Mouse (Mus musculus) adrenal gland, postnatal 14 days (tissue): ENCODE data around the gene Rasgrf2. TPM values are rescaled to one million over a fixed set of nuclear protein-coding genes. Genes with fewer than 3 reads are reported as not detected.
A peak's percentile ranks its signal among the peaks of the same experiment; 100 is the strongest.

ENCODE experiments used
- DNase-seq: peaks from one replicate; pipeline ENCODE4 v3.0.0; 2021; ENCODE audit warnings: mixed read lengths
- total RNA-seq: library from RNA; stranded (reverse); gene quantifications from 2 replicates; pipeline ENCODE4 v1.2.3, GENCODE M21; 2021

Gene Rasgrf2
- total RNA-seq, 1 experiment from 2014 or later = 1.3 TPM

DNA sequence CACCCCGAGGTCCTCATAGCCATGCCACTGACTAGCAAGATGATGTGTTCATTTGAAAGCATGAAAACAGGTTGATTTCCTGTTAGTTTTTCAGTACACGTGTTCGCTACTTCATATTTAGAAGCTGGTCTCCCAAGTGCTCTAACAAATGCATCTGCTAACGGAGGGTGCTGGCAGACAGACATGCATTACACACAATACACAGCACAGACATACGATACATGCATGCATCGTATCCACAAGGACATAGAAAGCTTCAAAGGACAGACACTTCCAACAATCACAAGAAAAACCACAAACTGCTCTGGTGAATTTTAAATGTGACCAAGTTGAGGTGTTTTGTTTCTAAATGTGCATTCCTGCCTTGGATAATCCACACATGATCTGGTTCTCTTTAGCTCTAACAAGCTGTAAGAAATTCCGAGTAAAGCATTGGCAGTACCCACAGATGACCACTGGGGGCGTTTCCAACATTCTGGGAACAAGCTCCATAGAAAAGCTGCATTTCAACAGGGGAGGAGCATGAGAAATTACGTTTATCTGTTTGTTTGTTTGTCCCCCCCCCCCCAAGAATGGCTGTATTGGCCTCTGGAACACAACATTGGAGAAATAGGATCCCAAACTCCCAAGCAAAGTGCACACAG is 249.5 kb downstream of the Rasgrf2 start:
- DNase-seq = peak; percentile 56

GRCm38 (mm10) chr13:91880256-91880655 is 251.2 kb downstream of the Rasgrf2 start:
- no peak for DNase-seq

DNA sequence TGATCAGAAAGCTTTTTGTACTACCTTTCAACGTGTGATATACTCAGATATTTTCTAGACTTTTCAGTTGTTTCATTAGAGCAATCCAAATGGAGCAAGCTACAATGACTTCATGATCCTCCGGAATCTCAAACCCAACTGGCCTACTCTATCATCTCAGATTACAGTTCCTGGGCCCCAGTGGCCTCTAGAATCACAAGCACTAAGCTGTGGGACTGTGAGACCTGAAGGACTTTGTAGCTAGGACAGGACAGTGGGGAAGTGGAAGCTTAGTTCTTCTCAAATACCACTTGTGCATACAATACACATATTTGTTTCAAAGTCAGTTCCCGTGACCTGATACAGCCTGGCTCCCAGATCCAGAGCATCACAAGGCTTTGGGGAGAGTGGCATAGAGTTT is 253.5 kb downstream of the Rasgrf2 start:
- no peak for DNase-seq

- DNase-seq = no peak
These were observed 254.1 kb downstream of the Rasgrf2 start for GRCm38 (mm10) chr13:91877350-91877749.

DNA sequence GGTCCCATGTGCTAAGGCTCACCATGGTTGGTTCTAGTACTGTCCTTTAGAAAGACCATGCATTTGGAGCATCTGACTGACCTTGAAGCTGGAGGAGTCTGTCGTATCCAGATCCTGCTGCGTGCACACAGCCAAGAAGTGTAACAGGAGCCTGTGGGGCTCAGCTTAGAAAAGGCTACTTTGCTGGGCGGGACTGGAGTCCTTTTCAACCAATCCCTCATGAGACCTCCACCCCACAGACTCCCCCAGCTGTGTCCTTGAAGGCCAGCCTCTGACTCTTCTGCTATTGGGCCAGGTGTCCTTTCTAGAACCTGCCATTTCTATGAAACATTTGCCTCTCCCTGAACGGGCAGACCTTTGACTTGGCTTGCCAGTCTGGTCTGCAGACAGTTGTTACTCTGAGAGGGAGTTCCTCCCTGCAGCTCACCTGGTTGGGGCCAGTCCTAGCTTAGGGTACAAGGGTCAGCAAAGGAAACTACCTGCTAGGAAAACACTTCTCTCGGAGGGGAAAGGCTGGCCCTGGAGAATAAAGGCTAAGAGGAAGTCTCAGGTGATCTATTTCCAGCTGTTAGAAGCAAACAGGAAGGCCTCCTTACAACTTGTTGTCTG is 254.6 kb downstream of the Rasgrf2 start, which contains the start of gene Ckmt2:
Gene Ckmt2 (minus strand): TSS at position 145 of the 609 bp plus-strand sequence.
- no peak for DNase-seq

DNA sequence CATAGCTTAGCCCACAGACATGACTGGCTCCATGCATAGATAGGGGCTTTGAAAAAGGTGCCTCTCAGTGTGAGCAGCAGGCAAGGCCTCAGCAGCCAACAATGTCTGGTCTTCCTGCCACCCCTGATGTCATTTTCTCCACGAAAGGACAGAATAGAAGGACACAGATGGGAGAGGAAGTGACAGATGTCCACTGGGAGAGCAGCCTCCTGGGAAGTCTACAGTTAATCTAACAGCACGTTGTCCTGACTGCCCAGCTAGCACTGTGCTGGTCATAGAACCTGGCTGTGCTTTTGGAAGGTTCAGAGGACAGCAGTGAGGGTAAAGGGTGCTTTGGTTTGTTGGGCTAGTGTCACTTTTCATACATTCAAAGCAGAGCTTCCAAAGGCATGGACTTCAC is 255.9 kb downstream of the Rasgrf2 start:
- no peak for DNase-seq

DNA sequence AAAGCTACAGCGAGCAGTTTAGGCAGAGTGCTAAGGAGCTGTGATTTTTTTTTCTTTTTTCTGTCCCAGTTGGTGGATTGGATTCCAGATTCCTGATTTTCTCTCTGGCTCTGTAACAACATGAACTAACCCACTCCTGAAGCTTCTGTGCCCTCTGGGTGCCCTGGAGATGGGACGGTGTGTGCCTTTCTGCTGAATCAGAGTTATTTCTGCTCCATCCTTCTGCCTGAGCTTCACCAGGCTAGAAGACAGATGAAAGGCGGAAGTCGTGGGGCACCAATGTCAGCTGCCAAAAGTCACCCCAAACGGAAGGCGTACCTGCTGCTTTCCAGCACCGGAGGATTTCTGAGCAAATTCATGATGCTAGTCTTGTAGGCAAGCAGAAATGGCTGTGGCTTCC is 256.9 kb downstream of the Rasgrf2 start:
- DNase-seq = no peak

DNA sequence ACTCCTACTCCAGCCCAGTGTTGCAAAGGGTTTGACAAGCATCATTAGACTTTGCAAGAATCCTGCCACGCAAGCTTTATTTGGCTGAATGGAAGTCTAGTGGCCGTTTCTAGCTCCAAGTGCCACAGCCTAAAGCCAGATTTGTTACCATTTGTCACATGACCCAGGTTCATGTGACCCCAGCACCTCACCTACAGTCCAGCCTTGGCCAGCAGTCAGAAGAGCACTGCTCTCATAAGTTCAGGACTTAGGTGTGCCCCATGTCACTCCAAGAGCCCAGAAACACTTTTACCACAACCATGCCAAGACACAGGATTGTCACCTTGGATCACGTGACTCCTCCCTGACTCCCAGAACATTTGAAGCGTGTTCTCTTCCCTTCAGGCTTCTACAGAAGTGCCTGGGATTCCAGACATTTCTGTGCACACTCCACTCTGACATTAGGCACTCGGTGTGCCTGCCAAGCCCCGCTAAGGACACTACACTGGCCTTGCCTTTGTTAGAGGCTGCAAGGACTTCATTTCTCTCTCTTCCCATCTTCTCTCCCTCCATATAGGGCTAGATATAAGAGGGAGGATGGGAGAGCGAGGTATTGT is 257.6 kb downstream of the Rasgrf2 start:
- DNase-seq = no peak

GRCm38 (mm10) chr13:91868577-91868976 is 262.9 kb downstream of the Rasgrf2 start:
- DNase-seq = no peak

GRCm38 (mm10) chr13:91858835-91859234 is 272.6 kb downstream of the Rasgrf2 start:
- peak; percentile 30 for DNase-seq

DNA sequence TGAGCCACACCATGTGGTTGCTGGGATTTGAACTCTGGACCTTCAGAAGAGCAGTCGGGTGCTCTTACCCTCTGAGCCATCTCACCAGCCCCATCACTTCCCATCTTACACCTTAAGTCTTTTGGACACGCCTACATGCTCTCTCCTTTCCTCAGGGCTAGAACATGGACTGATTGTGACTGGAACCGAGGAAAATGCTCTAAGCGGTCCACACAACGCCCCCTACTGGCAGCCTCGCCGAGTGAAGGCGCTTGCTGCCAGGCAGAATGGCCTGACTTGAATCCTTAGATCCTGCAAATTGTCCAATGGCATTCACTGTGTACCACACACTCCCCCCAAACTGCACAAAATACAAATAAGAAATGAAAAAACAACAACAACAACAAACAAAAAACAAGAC is 274.0 kb downstream of the Rasgrf2 start:
- no peak for DNase-seq

- no peak for DNase-seq
These were observed 277.0 kb downstream of the Rasgrf2 start for GRCm38 (mm10) chr13:91854412-91854811.

Other genes starting within 250 kb of the Rasgrf2 start
- gene Gm20379, start 174.3 kb upstream of the Rasgrf2 start, total RNA-seq = not detected in 2 replicates
- 4.3 and 7.3 TPM in 2 replicates for gene Dhfr, start 223.1 kb upstream of the Rasgrf2 start, total RNA-seq
- gene Msh3, start 223.3 kb upstream of the Rasgrf2 start, total RNA-seq = 19.0 and 23.2 TPM in 2 replicates